Mouse (Mus musculus) fibroblast of lung, adult 2 months (primary cell): ENCODE data around the gene Stx5a.

Experiments used
- DNase-seq: peaks from one replicate; pipeline ENCODE4 v3.0.0-alpha.2; 2011; ENCODE audit warnings: low read depth

Gene Stx5a

GRCm38 (mm10) chr19:8741243-8741869 lies at the start of gene Stx5a:
Gene Stx5a, plus strand, starts transcription at chr19:8741413.
- DNase-seq: peak; percentile 96

GRCm38 (mm10) chr19:8691871-8692539 lies 49.2 kb upstream of the Stx5a start:
- no peak for DNase-seq

- DNase-seq: no peak
Observed at GRCm38 (mm10) chr19:8692740-8693139, 48.5 kb upstream of the Stx5a start.

- no peak for DNase-seq
Observed at GRCm38 (mm10) chr19:8695330-8695729, 45.9 kb upstream of the Stx5a start.

- DNase-seq: no peak
Observed at GRCm38 (mm10) chr19:8699652-8700051, 41.6 kb upstream of the Stx5a start.

GRCm38 (mm10) chr19:8702458-8702857 lies 38.8 kb upstream of the Stx5a start:
- DNase-seq: no peak

GRCm38 (mm10) chr19:8703571-8703970 lies 37.6 kb upstream of the Stx5a start:
- DNase-seq: no peak

GRCm38 (mm10) chr19:8705026-8705708 lies 36.0 kb upstream of the Stx5a start:
- no peak for DNase-seq

GRCm38 (mm10) chr19:8706132-8706667 lies 35.0 kb upstream of the Stx5a start:
- no peak for DNase-seq

- DNase-seq: no peak
Observed at GRCm38 (mm10) chr19:8706930-8707329, 34.3 kb upstream of the Stx5a start.

GRCm38 (mm10) chr19:8708954-8709353 lies 32.3 kb upstream of the Stx5a start:
- DNase-seq: no peak

GRCm38 (mm10) chr19:8710057-8710456 lies 31.2 kb upstream of the Stx5a start:
- DNase-seq: no peak

GRCm38 (mm10) chr19:8711506-8711905 lies 29.7 kb upstream of the Stx5a start:
- DNase-seq: no peak

GRCm38 (mm10) chr19:8711949-8712869 lies 29.0 kb upstream of the Stx5a start:
- no peak for DNase-seq

- DNase-seq: peak; percentile 90
Observed at GRCm38 (mm10) chr19:8712870-8713305, 28.3 kb upstream of the Stx5a start.

- DNase-seq: no peak
Observed at GRCm38 (mm10) chr19:8713306-8713996, 27.8 kb upstream of the Stx5a start.

- DNase-seq: no peak
Observed at GRCm38 (mm10) chr19:8713997-8714652, 27.1 kb upstream of the Stx5a start.

- DNase-seq: no peak
Observed at GRCm38 (mm10) chr19:8714653-8715481, 26.3 kb upstream of the Stx5a start.

GRCm38 (mm10) chr19:8715868-8716766 lies 25.1 kb upstream of the Stx5a start:
- DNase-seq: no peak
